Mouse (Mus musculus): ENCODE results near the gene Cd68.

The Cd68 gene

DNA sequence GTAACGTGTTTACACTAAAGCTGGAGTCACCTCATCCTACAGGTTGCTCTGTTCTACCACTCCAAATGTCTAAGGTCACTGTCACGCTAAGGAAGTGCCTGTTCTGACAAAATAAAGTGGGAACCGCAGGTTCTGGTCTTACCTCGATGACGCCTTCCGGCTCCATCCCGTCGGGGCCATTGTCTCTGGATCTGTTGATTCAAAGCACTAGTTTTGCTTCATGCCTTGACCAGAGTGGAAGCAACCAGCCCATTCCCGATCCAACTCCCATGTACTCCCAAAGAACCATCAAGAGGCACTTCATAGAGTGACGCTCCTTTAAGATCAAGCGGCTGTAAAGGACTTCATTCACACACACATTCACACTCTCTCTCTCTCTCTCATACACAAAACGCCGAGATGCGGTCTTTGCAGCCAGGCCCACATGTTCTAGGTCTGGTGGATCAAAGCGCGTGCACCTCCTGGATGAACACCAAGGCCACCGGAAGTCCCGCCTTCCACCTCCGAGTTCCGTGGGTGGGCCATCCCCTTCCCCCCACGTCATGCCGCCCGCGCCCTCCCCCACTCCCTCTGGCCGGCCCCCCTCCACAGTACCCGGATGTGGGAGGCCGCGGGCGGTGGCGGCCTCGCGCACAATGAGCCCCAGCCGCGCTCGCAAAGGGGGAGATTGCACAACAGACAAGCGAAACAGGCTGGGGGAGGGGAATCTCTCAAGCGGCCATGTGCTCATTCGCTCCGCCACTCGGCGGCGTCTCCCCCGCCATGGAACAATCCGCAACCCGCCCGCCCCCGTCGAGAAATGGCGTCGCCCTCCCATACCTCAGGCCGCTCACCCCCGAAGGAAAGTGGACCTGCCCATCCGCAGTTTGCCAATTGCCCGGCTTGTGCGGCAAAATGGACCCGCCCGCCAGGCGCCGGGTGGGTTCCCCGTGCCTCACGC lies 5.1 kb upstream of the Cd68 start:
- peak; percentile 87 to 89 for DNase-seq (ENCODE audit: low spot score in 2 of 2)

DNA sequence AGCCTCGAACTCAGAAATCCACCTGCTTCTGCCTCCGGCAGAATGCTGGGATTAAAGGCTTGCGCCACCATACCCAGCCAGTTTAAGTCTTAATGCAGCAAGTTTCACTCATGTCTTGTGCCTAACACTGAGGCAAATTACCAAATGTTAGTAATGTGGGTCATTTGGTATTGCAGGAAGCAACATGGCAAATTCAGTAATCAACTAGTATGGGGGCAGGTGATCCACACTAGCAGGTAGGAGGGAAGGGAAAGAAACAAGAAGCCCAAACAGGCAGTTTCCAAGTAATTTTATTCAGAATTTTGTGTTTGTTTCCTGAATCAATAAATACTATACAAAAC lies 682 bp upstream of the Cd68 start:
- DNase-seq (ENCODE audit: low spot score in 2 of 2), result no peak

DNA sequence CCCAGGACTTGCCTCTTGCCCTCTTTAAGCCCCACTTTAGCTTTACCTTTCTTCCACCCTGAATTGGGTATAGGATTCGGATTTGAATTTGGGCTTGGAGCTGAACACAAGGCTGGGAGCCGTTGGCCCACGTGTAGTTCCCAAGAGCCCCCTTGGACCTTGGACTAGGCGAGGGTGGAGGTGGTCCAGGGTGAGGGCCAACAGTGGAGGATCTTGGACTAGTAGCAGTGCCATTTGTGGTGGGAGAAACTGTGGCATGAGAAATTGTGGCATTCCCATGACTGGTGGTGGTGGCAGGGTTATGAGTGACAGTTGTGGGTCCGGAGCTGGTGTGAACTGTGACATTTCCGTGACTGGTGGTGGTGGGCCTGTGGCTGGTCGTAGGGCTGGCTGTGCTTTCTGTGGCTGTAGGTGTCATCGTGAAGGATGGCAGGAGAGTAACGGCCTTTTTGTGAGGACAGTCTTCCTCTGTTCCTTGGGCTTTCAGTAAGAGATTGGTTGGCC lies 444 bp downstream of the Cd68 start:
- no peak for DNase-seq (ENCODE audit: low spot score in 2 of 2)

DNA sequence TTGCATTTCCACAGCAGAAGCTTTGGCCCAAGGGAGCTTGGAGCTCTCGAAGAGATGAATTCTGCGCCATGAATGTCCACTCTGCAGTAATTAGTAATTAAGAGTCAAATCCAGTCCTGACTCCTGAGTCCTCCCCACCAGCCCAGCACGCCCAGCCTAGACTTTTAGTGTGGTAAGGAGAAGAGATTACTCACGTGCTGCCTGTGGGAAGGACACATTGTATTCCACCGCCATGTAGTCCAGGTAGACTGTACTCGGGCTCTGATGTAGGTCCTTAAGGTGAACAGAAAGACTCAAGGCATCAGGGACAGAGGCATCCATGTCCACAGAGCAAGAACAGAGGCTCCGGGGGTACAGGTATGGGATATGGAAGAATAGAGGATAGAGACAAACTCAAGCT lies 1.1 kb downstream of the Cd68 start:
- DNase-seq (ENCODE audit: low spot score in 2 of 2), result no peak

DNA sequence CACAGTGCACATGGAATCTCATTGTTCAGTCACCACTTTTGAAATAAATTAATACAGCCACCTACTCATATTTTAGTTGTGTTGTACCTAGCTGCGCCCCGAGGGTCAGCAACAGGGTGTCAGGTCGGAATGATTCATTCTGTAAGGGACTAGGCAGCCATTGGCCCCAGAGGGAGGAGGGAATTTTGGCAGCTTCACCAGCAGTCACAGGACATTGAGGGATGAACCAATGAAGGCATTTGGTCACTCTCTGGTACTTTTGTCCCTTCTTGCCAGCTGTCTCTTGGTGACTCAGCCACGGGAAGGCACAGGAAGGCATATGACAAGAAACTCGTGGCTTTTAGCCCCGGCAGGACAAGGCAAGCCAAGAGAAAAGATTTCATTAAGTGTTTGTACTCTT lies 2.2 kb downstream of the Cd68 start:
- no peak for DNase-seq (ENCODE audit: low spot score in 2 of 2)

DNA sequence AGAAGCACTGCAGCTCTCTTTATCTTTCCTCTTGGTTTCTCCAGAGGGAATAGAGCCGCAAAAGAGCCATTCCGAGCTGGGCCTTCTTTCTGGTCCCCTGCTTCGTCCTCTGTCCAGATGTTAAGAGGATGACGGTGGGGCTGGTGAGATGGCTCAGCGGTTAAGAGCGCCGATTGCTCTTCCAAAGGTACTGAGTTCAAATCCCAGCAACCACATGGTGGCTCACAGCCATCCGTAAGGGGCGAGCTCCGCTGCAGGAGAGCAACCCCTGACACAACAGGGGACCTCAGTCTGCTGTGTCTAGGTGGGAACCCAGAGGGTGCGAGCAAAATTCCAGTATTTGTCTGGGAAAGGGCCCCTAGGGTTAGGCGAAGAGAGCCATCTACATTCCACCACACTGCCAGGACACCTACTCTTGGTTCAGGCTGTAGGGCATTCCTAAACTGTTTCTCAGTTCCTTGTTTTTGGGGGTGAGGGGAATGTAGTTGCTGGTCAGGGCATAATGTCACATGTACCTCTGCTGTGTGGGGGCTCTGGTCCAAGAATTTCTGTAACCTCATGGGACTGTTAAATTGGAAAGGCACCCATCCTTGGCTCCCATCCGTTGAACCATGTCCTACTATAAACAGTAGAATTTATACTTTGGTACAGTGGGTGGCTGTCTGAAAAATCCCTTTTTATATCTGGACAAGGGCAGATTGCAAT lies 2.8 kb downstream of the Cd68 start:
- DNase-seq (ENCODE audit: low spot score in 2 of 2), result no peak

DNA sequence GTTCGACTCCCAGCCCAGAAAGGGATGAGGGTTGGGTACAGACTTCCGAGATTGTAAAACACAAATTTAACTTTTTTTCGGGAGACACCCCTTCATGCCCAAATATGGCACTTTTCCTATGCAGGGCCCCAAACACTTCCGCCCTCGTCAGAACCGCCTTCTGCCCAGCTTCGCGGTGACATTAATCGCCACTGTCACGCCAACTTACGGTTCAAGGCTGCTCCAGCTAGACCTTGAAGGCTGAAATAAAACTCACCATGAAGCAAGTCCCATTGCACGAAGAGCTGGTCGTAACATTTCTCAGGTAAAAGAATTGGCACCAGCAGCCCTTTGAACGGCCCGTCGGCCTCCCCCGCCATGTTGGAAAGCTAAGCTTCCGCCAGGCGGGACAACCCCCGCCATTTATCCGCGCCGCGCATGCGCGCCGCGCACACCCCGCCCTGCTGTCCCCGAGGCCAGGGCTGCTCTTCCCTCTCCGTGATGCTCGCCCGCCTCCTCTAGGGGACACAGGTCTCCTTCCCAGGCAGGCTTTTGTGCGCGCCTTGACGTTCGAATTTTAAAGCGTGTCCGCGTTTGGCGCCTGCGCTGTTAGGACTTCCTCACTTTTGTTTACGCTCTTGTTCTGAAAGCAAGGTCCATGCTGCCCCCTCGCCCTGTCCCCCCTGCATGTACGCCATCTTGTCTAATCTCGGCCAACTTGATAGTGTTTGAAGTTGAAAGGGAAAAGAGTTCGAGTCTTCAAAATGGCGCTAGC lies 3.6 kb downstream of the Cd68 start, which contains the start of gene Mpdu1:
Mpdu1 (minus strand) TSS at position 430 of the 754 bp plus-strand sequence.
- peak; percentile 92 to 93 for DNase-seq (ENCODE audit: low spot score in 2 of 2)

DNA sequence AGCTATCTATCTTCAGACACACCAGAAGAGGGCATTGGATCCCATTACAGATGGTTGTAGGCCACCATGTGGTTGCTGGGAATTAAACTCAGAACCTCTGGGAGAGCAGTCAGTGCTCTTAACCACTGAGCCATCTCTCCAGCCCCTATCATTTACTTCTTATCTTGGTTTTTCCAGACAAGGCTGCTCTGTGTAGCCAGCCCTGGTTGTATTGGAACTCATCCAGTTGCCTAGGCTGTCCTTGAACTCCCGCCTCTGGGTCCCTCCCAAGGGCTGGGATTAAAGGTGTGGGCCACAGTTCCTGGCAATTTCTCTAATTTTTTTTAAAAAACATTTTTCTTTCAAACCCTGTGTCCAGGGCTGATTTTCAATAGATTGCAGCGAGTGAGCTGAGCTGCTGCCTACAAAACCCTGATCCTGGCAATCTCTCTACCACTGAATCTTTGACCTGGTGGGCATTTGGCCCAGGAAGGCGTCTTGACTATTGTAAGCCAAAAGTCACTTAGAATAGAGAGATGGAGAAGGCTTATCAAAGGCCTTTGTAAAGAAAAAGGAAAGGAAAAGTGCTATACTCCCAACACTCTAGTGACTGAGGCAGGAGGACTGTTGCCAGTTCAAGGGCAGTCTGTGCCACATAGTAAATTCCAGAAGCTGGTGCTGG lies 4.6 kb downstream of the Cd68 start:
- no peak for DNase-seq (ENCODE audit: low spot score in 2 of 2)

DNA sequence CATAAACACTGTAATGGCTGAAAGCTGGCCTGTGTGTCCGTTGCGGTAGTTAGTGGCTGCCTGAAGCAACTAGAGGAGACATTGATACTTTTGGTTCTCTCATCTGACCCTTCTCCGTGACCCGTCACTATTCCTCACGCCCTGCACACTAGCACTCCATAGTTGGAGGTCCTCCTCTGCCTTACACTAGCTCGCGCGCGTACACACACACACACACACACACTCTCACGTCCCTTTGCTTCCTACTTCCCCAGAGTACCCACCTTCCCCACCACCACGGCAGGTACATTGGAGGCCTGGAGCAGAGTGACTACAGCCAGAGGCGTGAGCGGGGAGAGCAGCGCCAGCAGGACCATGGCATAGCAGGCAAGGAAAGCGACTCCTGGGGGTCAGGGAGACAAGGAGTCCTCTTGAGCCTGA lies 8.5 kb downstream of the Cd68 start:
- DNase-seq (ENCODE audit: low spot score in 2 of 2), result no peak

DNA sequence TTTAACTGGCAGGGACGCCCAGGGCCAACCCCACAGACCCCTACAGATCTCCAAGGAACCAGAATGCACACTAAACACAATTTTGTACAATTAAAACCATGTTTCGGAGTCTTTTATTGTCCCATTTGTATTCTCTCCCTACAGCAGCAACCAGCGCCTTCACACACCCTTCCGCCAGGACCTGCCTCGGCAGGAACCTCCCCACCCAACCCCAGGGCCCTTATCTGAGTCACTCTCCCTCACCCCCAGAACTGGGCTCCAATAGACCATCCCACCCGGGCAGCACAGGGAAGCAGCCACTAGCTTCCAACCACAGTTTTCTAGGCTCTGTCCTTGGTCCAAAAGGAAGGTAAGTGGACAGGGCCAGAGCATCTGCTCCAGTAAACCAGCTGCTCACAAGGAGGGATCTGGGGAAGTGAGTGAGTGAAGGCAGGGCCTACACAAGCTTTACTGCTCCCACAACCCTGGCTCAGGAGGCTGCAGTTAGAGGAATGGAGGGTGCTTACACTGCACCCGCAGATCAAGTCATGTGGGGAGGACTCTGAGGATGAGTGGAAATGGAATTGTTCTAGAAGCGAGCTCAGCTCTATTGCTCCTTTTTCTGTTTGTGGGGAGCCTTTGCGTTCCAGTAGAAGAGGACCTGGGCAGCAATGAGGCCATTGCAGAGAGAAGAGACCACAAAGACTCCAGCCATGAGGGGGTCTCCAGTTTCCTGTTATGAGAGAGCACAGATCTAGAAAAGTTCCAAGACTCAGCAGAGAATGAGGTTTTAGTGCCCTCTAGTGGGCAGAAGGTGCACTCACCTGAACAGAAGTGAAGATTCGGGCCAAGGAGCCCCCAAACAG lies 9.1 kb downstream of the Cd68 start:
- peak in 1 of 2 experiments; percentile 68 for DNase-seq (ENCODE audit: low spot score in 2 of 2)

DNA sequence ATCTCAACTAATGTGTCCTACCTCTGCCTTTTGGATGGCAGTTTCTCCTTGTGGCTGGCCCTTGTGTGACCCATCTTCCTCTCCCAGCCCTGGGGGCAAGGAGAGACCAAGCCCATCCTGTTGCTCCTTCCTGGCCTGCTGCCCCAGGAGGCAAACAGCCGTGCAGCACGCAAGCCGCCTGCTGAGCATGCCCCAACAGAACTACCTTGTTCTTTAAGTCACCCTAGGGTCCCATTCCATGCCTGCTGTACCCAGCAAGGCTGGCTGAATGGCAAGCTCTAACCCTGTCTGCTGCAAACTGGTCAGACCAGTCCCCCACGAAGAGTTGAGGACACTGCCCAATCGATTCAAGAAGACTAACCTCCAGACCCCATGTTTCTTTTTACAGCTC lies 9.9 kb downstream of the Cd68 start:
- DNase-seq (ENCODE audit: low spot score in 2 of 2), result no peak

DNA sequence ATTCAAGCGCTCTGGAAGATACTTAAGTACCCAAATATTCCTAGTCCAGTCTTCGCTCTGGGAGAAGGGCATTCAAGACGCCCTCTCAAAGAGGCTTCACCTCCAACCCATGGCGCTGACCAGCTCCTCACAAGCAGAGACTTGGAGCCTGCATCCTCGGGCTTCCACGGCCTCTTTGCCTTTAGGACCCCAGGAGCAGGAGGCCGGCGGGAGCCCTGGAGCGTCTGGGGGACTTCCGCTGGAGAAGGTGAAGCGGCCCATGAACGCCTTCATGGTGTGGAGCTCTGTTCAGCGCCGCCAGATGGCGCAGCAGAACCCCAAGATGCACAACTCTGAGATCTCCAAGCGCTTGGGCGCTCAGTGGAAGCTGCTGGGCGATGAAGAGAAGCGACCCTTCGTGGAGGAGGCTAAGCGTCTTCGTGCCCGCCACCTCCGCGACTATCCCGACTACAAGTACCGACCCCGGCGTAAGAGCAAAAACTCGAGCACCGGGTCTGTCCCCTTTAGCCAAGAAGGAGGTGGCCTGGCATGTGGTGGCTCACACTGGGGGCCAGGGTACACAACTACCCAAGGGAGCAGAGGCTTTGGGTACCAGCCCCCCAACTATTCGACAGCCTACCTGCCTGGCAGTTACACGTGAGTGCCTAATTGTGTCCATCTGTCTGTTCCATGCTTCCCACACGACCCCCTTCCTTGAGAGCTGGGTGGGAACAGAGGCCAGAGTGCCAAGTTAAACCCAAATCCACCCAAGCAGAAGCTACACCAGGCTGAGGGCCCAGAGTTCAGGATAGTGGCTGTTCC lies 10.5 kb downstream of the Cd68 start, which contains the start of gene Sox15:
Sox15 (plus strand) TSS at position 51 of the 801 bp plus-strand sequence.
- DNase-seq (ENCODE audit: low spot score in 2 of 2), result peak; percentile 70 to 85

DNA sequence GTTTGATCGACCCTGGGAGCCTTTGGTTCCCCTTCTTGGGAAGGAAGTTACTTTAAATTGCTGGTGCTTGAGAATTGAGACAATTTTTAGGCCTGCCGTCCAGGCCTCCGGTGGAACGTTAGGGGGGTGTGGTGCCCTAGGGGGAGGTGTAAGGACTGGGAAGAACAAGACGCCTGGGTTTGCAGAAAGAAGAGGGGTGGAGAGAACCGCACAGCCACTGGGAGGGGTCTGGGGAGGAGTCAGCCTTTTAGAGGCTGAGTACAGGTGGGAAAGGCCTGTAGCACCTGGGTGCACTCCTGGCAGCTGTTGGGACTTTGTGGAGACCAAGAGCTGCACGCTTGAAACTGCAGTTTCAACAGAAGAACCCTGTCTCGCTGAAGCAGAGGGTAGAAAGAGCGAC lies 11.2 kb downstream of the Cd68 start:
- DNase-seq (ENCODE audit: low spot score in 2 of 2), result no peak

DNA sequence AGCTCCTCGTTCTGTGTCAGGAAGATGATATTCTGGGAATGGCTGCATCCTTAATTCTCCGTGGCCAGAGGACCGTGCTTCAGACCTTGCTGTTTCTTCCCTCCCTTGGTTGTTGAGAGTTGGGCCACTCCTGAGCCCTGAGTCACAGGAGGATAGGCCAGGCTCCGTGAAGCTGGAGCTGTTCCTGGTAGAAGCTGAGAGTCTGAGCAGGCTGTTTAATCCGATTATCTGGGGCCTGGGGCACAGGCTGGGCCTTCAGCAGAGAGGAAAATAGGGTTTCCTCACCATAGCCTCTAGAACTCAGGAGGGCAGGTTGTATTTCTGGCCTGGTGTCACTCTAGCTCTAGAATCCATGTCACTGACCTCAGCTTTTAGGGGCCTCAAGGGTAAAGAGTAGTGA lies 12.6 kb downstream of the Cd68 start:
- no peak for DNase-seq (ENCODE audit: low spot score in 2 of 2)

DNA sequence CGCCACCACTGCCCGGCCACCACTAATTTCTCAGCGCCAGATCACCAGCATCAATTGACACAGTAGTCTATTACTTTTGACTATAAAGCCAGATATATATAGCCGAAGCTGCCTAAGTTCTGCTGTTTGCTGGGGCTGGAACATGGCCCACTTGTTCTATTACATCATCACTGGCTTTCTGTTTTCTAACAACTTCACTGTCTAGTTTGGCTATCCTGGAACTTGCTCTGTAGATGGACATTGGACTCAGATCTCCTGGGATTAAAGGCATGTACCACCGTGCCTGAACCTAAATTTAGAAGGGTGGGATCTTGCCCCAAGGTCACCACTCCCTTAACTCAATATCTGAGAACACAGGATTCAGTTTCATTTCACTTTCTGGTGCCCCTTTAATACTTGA lies 20.1 kb downstream of the Cd68 start:
- DNase-seq (ENCODE audit: low spot score in 2 of 2), result no peak

DNA sequence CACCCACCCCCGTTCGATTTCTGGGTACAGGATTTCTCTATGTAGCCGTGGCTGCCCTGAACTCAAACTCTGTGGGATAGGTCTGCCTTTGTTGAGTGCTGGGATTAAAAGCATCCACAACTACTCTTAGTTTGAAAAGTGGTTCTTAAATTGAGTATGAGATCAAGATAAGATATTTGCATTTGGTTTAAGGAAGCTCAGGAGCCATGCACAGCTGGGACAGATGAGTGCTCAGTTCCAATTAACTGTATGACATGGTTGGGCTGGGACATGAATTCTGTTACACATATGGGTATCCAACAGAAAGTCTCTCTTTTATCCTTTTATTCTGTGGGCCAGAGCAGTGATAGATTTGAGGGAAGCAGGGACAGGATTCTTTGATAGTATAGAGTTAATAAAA lies 30.5 kb downstream of the Cd68 start:
- no peak for DNase-seq (ENCODE audit: low spot score in 2 of 2)

DNA sequence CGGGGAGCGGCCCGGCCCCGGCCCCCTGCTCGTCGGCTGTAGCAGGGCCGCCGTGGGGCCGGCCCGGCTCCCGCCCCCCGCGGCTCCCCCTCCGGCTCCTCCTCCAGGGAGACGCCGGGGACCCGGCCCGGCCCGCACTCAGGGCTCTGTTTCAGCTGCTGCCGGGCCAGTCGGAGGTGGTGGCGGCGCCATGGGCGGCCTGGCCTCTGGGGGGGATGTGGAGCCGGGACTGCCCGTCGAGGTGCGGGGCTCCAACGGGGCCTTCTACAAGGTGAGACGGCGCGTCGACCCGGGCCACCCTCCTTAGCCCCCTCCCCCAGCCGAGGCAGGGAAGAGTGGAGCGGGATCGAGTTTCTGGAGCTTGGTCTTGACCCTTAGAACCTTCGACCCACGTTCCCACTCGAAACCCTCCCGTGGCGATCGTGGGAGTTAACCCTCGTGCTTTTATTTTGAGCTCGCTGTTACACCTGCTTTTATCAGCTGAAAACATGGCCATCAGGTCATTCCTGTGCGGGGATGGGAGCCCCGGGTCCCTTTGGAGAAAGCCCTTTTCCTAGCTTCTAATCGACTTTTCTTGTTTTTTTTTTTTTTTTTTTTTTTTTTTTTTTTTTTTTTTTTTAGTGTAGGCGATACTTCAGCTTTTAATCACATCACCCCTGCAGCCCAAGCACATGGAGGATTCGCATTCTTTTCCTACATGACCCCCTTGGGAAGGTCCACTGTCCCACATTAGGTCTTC lies 32.7 kb downstream of the Cd68 start:
- DNase-seq (ENCODE audit: low spot score in 2 of 2), result no peak

DNA sequence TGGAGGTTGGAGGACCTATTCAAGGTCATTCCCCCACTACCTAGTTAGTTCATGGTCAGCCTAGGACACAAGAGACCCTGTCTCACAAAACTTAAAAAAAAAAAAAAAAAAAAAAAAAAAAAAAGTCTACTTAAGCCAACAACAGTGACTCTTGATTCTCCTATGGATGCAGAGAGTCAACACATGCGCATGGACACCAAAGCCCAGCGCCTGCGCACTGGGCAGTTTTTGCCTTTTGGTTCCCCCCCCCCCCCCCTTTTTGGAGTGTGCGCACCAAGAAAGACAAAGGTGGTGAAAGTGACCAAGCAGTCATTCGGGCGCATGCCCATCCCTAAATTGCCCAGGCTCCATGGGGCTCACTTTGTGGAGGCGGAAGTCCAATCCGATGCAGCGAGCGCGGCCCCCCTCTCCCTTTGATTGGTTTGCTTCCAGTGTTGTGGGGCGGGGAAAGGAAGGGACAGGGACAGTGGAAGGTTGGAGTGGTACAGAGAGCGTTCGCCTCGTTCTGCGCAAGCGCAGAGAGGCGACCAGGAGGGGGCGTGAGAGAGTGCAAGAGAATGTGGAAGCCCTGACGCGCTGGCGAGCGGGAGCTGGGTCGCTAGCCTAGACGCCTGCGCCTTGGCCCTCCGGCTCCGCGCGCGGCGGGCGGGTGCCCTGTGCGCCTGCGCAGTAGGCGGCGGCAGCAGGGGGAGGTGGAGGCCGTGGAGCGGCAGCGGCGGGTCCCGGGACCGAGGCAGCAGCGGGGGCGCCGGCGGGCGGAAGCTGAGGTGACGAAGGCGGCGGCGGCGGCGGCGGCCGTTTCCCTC lies 33.5 kb downstream of the Cd68 start, which contains the start of gene Fxr2:
Fxr2 (plus strand) TSS at position 707 of the 806 bp plus-strand sequence.
- DNase-seq (ENCODE audit: low spot score in 2 of 2), result peak; percentile 100

All from right cerebral cortex, adult 2 months (tissue).